Mouse (Mus musculus) gastrocnemius, adult 18-20 months (tissue): ENCODE data around the gene Tyro3. TPM values are rescaled to one million over a fixed set of nuclear protein-coding genes. Genes with fewer than 3 reads are reported as not detected.

Experiments used
- DNase-seq: peaks from one replicate; pipeline ENCODE4 v3.0.0; 2021; ENCODE audit warnings: low spot score
- total RNA-seq, 2 experiments: library from RNA; stranded (reverse); gene quantifications; 2 replicates each; pipeline ENCODE4 v1.2.3; 2021

Tyro3 gene
- total RNA-seq, 2 experiments from 2014 or later = 0.27 to 0.95 TPM

GRCm38 (mm10) chr2:119855310-119855850, 57.8 kb downstream of the Tyro3 start:
- DNase-seq = no peak

- DNase-seq = no peak
Measured at GRCm38 (mm10) chr2:119857341-119857740, 59.8 kb downstream of the Tyro3 start.

- DNase-seq = no peak
Measured at GRCm38 (mm10) chr2:119864484-119864883, 67.0 kb downstream of the Tyro3 start.

Other genes with a start within 250 kb of the Tyro3 start
- under 1 TPM; 0.07 to 0.21 TPM for gene Nusap1, start 179.4 kb upstream of the Tyro3 start, total RNA-seq
- not detected for gene Oip5, start 179.3 kb upstream of the Tyro3 start, total RNA-seq
- gene Ndufaf1, start 134.9 kb upstream of the Tyro3 start, total RNA-seq = 10 to 100 TPM; 44.9 to 46.8 TPM
- gene Rtf1, start 122.7 kb upstream of the Tyro3 start, total RNA-seq = 10 to 100 TPM; 28.0 to 28.8 TPM
- gene Itpka, start 55.4 kb upstream of the Tyro3 start, total RNA-seq = not detected
- not detected for gene Ltk, start 37.3 kb upstream of the Tyro3 start, total RNA-seq
- gene Rpap1, start 10.2 kb upstream of the Tyro3 start, total RNA-seq = 10 to 100 TPM; 14.6 to 16.6 TPM
- 10 to 100 TPM; 25.6 to 34.9 TPM for gene Mga, start 99.5 kb downstream of the Tyro3 start, total RNA-seq
- gene Mapkbp1, start 175.0 kb downstream of the Tyro3 start, total RNA-seq = 1 to 10 TPM; 6.0 to 6.2 TPM
- gene Jmjd7, start 229.8 kb downstream of the Tyro3 start, total RNA-seq = 1 to 10 TPM; 2.4 to 3.0 TPM
- under 1 TPM; 0.41 to 0.52 TPM for gene Gm28042, start 229.8 kb downstream of the Tyro3 start, total RNA-seq
- 1 to 10 TPM in 1 of 2 experiments, under 1 TPM in 1; 0.45 to 1.2 TPM for gene Pla2g4b, start 235.7 kb downstream of the Tyro3 start, total RNA-seq